Mouse (Mus musculus): ENCODE data around the gene Wdr86. TPM values are rescaled to one million over a fixed set of nuclear protein-coding genes. Genes with fewer than 3 reads are reported as not detected.

Wdr86 gene
- polyA plus RNA-seq, 1 experiment from 2014 or later: 9.8 TPM

DNA sequence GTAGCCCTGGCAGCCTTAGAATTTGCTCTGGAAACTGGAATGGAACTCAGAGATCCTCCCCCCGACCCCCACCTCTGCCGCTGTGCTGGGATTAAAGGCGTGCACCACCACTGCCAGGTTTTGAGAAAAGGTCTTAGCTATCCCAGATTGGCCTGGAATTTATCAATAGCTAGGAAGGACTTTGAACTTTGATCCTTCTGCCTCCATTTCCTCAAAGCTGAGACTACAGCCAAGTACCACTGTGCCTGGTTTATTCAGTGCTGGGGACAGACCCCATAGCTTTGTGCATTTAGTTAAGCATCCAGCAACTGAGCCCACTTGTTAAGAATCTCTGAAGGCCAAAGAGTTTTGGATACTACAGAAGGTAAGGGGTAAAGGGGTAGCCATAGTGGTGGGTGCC, 26.4 kb upstream of the Wdr86 start:
- no peak overlapping the region for H3K9ac ChIP-seq (ENCODE audit: low read depth, low read length)
- DNase-seq (ENCODE audit: low spot score): no peak
- H3K9me3 ChIP-seq (ENCODE audit: control insufficient read depth, low read length): no peaks in the 10 kb centered on the region
- H3K4me1 ChIP-seq (replicated peaks; ENCODE audit: control insufficient read depth, insufficient read depth, low read length): peaks cover 6% of the 10 kb centered on the region; the same call in 1 of the 2 replicates
- H3K36me3 ChIP-seq (ENCODE audit: control insufficient read depth, insufficient read depth, low read length): no peaks in the 10 kb centered on the region
- no peak overlapping the region for H3K4me2 ChIP-seq
- WGBS: 54% methylated on average over 3 of the region's 3 CpGs
- H3K27me3 ChIP-seq (replicated peaks; ENCODE audit: control insufficient read depth, insufficient read depth, low read length): no peaks in the 10 kb centered on the region
- H3K27ac ChIP-seq (ENCODE audit: low read depth, low read length): no peak overlapping the region
- ATAC-seq (replicated peaks; ENCODE audit: low FRiP score): no peak
- no peak overlapping the region for H3K4me3 ChIP-seq (ENCODE audit: low read depth, low read length)

GRCm38 (mm10) chr5:24752175-24752498, 21.6 kb upstream of the Wdr86 start:
- Histone ChIP-seq H3K9me3 (ENCODE audit: control insufficient read depth, low read length) (no peaks in the 10 kb centered on the region), H3K27ac (ENCODE audit: low read depth, low read length) (peak overlapping the region; percentile 49; the same call in 1 of the 2 replicates), H3K4me1 (replicated peaks; ENCODE audit: control insufficient read depth, insufficient read depth, low read length) (peaks cover 23% of the 10 kb centered on the region), H3K9ac (ENCODE audit: low read depth, low read length) (no peak overlapping the region), H3K36me3 (ENCODE audit: control insufficient read depth, insufficient read depth, low read length) (no peaks in the 10 kb centered on the region), H3K27me3 (replicated peaks; ENCODE audit: control insufficient read depth, insufficient read depth, low read length) (no peaks in the 10 kb centered on the region), H3K4me2 (peak overlapping the region; percentile 77), H3K4me3 (ENCODE audit: low read depth, low read length) (peak overlapping the region; percentile 61; the same call in 1 of the 2 replicates)
- ATAC-seq (replicated peaks; ENCODE audit: low FRiP score) (no peak), DNase-seq (ENCODE audit: low spot score) (no peak)
- WGBS: 2% methylated on average over 2 of the region's 2 CpGs

- DNase-seq (ENCODE audit: low spot score) (peak; percentile 70), ATAC-seq (replicated peaks; ENCODE audit: low FRiP score) (peak; percentile 42)
- Histone ChIP-seq H3K36me3 (ENCODE audit: control insufficient read depth, insufficient read depth, low read length) (no peaks in the 10 kb centered on the region), H3K27me3 (replicated peaks; ENCODE audit: control insufficient read depth, insufficient read depth, low read length) (no peaks in the 10 kb centered on the region), H3K4me3 (ENCODE audit: low read depth, low read length) (peak overlapping the region; percentile 61), H3K9ac (ENCODE audit: low read depth, low read length) (peak overlapping the region; percentile 60), H3K4me1 (replicated peaks; ENCODE audit: control insufficient read depth, insufficient read depth, low read length) (peaks cover 24% of the 10 kb centered on the region), H3K27ac (ENCODE audit: low read depth, low read length) (peak overlapping the region; percentile 49), H3K4me2 (peak overlapping the region; percentile 77), H3K9me3 (ENCODE audit: control insufficient read depth, low read length) (no peaks in the 10 kb centered on the region)
- 5% methylated on average over 25 of the region's 25 CpGs for WGBS
These were observed 21.0 kb upstream of the Wdr86 start for GRCm38 (mm10) chr5:24751305-24752174.

DNA sequence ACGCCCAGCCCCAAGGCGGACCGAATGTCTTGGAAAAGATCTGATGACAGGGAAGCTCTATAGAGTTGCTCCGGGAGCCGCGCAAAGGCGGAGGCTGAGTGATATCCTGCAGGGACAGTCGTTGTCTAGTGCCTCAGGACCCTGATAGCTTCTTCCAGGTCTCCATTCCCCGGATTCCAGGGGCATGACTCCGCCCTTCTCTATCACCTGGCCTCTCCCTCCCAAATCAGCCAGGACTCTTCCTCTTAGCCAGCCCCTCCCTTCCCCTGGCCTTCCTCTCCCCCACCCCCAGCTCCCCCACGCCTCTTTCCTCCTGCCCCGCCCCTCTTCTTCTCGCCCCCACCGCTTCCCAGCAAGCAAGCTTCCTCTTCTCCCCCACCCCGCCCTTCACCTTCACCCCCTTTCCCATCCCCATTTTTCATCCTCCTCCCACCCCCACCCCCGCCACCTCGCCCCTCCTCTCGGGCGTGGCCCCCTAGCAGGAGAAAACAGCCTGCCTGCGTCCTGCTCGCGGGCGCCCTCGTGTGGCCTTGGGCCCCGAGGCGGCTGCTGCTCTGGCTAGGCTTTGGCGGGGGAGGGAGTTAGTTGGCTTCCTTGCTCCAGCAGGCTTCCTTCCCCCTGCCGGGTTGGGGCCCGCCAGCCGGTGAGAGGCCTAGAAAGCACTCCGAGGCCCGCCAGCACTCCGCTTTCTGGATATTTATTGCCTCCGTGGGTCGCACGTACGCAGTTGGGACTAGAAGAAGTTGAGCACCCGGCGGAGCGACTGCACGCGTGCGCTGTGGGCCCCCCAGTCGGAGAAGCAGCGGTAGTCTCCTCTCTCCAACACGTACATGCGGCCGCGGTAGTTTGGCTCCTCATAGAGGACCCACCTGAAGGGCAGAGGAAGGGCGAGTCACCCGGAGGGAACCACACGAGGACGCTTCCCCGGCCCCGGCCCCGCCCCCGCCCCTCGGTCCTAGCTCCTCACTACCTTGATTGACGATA, 20.1 kb upstream of the Wdr86 start:
- no peaks in the 10 kb centered on the region for H3K9me3 ChIP-seq (ENCODE audit: control insufficient read depth, low read length)
- peaks cover 24% of the 10 kb centered on the region for H3K4me1 ChIP-seq (replicated peaks; ENCODE audit: control insufficient read depth, insufficient read depth, low read length)
- DNase-seq (ENCODE audit: low spot score) (peak; percentile 96), ATAC-seq (replicated peaks; ENCODE audit: low FRiP score) (peak; percentile 73)
- H3K27ac ChIP-seq (ENCODE audit: low read depth, low read length): peak overlapping the region; percentile 49
- 1% methylated on average over 59 of the region's 59 CpGs for WGBS
- no peaks in the 10 kb centered on the region for H3K36me3 ChIP-seq (ENCODE audit: control insufficient read depth, insufficient read depth, low read length)
- H3K4me3 ChIP-seq (ENCODE audit: low read depth, low read length): peak overlapping the region; percentile 61
- H3K9ac ChIP-seq (ENCODE audit: low read depth, low read length): peak overlapping the region; percentile 60
- H3K27me3 ChIP-seq (replicated peaks; ENCODE audit: control insufficient read depth, insufficient read depth, low read length): no peaks in the 10 kb centered on the region
- H3K4me2 ChIP-seq: peak overlapping the region; percentile 77

DNA sequence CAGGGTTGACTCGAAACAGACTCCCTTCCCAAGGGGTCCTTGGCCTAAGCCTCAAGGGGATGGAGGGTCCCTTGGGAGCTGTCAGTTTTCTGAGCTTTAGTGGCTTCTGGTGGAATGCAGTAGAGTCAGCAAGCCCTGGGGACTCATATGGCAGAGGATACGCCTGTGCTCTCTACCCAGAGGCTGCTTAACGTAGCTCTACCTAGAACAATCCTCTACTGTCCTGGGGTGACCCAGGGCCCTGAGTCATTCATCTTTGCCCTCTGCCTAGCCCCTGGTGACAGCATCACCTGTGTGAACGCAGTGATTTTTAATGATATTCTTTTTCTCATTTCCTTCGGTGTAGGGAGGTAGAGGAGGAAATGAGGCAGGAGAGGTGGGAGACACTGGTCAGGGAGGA, 19.2 kb upstream of the Wdr86 start:
- Histone ChIP-seq H3K27me3 (replicated peaks; ENCODE audit: control insufficient read depth, insufficient read depth, low read length) (no peaks in the 10 kb centered on the region), H3K9me3 (ENCODE audit: control insufficient read depth, low read length) (no peaks in the 10 kb centered on the region), H3K4me1 (replicated peaks; ENCODE audit: control insufficient read depth, insufficient read depth, low read length) (peaks cover 24% of the 10 kb centered on the region), H3K27ac (ENCODE audit: low read depth, low read length) (no peak overlapping the region), H3K4me2 (peak overlapping the region; percentile 77), H3K36me3 (ENCODE audit: control insufficient read depth, insufficient read depth, low read length) (no peaks in the 10 kb centered on the region), H3K4me3 (ENCODE audit: low read depth, low read length) (peak overlapping the region; percentile 61; the same call in 1 of the 2 replicates), H3K9ac (ENCODE audit: low read depth, low read length) (0 out of 2 replicates have a peak overlapping the region, but pooled peaks have one; percentile 7)
- DNase-seq (ENCODE audit: low spot score) (no peak), ATAC-seq (replicated peaks; ENCODE audit: low FRiP score) (no peak)
- 61% methylated on average over 5 of the region's 5 CpGs for WGBS

DNA sequence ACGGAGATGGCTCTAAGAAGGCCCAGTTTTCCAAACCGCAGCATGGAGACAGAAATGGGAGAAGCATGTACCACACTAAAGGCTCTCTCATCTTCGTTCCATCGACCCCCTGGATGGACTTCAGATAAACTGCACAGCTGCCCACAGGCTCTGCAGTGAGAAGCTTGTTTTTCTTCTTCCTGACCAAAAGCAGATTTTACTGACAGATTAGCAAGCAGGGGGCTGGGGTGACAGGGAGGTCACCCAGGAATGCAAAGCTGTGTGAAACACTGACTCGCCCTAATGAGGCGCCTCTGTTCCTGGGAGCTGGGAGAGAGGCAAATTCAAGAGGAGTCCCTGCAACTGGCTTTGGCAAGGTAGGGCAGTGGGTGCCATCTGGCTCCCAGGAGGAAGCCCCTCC, 17.0 kb upstream of the Wdr86 start:
- no peak overlapping the region for H3K9ac ChIP-seq (ENCODE audit: low read depth, low read length)
- 21% methylated on average over 6 of the region's 6 CpGs for WGBS
- H3K4me1 ChIP-seq (replicated peaks; ENCODE audit: control insufficient read depth, insufficient read depth, low read length): peaks cover 24% of the 10 kb centered on the region
- no peaks in the 10 kb centered on the region for H3K36me3 ChIP-seq (ENCODE audit: control insufficient read depth, insufficient read depth, low read length)
- ATAC-seq (replicated peaks; ENCODE audit: low FRiP score) (no peak), DNase-seq (ENCODE audit: low spot score) (no peak)
- no peak overlapping the region for H3K4me2 ChIP-seq
- H3K9me3 ChIP-seq (ENCODE audit: control insufficient read depth, low read length): no peaks in the 10 kb centered on the region
- no peak overlapping the region for H3K27ac ChIP-seq (ENCODE audit: low read depth, low read length)
- H3K27me3 ChIP-seq (replicated peaks; ENCODE audit: control insufficient read depth, insufficient read depth, low read length): no peaks in the 10 kb centered on the region
- H3K4me3 ChIP-seq (ENCODE audit: low read depth, low read length): no peak overlapping the region

- Histone ChIP-seq H3K36me3 (ENCODE audit: control insufficient read depth, insufficient read depth, low read length) (no peaks in the 10 kb centered on the region), H3K9me3 (ENCODE audit: control insufficient read depth, low read length) (no peaks in the 10 kb centered on the region), H3K4me1 (replicated peaks; ENCODE audit: control insufficient read depth, insufficient read depth, low read length) (peaks cover 7% of the 10 kb centered on the region), H3K4me2 (no peak overlapping the region), H3K27me3 (replicated peaks; ENCODE audit: control insufficient read depth, insufficient read depth, low read length) (no peaks in the 10 kb centered on the region), H3K27ac (ENCODE audit: low read depth, low read length) (no peak overlapping the region), H3K4me3 (ENCODE audit: low read depth, low read length) (no peak overlapping the region), H3K9ac (ENCODE audit: low read depth, low read length) (no peak overlapping the region)
- ATAC-seq (replicated peaks; ENCODE audit: low FRiP score): no peak
- DNase-seq (ENCODE audit: low spot score): no peak
- 90% methylated on average over 10 of the region's 10 CpGs for WGBS
These were observed 13.4 kb upstream of the Wdr86 start for GRCm38 (mm10) chr5:24743956-24744355.

- no peak for ATAC-seq (replicated peaks; ENCODE audit: low FRiP score)
These were observed 10.8 kb upstream of the Wdr86 start for GRCm38 (mm10) chr5:24741172-24741885.

More at GRCm38 (mm10) chr5:24741172-24741885, 10.8 kb upstream of the Wdr86 start:
- H3K36me3 ChIP-seq (ENCODE audit: control insufficient read depth, insufficient read depth, low read length): no peaks in the 10 kb centered on the region
- no peaks in the 10 kb centered on the region for H3K9me3 ChIP-seq (ENCODE audit: control insufficient read depth, low read length)
- no peak overlapping the region for H3K27ac ChIP-seq (ENCODE audit: low read depth, low read length)
- H3K4me2 ChIP-seq: no peak overlapping the region
- H3K4me3 ChIP-seq (ENCODE audit: low read depth, low read length): no peak overlapping the region
- H3K27me3 ChIP-seq (replicated peaks; ENCODE audit: control insufficient read depth, insufficient read depth, low read length): no peaks in the 10 kb centered on the region
- 77% methylated on average over 15 of the region's 15 CpGs for WGBS
- DNase-seq (ENCODE audit: low spot score): no peak
- H3K9ac ChIP-seq (ENCODE audit: low read depth, low read length): no peak overlapping the region
- H3K4me1 ChIP-seq (replicated peaks; ENCODE audit: control insufficient read depth, insufficient read depth, low read length): peaks cover 3% of the 10 kb centered on the region; the same call in 1 of the 2 replicates

All from liver, embryonic 11.5 days (tissue).